ENCODE assay signal across 7 mouse cellular contexts in the genomic region with DNA sequence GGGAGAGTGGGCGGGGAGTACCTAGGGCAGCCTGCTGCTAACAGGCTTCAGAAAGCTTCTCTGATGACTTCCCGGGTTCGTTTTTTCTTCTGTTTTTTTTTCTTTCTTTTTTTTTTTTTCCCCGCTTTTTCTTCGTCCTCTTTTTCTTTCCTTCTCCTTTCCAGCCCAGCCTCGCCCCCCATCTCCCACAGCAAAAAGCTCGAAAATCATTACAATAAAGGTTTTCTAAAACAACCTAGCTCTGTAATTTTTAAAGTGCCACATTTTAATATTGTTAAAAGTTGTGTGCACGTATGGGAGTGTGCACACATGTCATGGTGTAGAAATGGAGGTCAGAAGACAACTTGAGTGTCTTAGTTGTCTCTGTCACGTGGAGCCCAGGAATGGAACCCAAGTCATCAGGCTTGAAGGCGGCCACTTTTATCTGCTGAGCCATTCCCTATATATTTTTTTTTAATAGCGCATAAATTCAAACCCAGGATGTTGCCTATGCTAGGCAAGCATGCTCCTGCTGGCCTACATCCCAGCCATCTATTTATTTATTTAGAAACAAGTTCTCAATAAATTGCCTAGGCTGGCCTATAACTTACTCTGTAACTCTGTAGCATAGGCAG. TPM values are rescaled to one million over a fixed set of nuclear protein-coding genes. Genes with fewer than 3 reads are reported as not detected.
DNase-seq lines count a peak whose midpoint lies in the region; ATAC-seq and TF ChIP-seq lines count a peak whose summit lies in the region.

No protein-coding gene starts in this region.

- H3K9ac ChIP-seq in lung, embryonic 15.5 days = peak overlapping the region; percentile 20; the same call in 1 of the 2 replicates

- TF ChIP-seq CTCF in embryonic fibroblast, embryonic 13.5 days (IDR thresholded peaks at IDR 0.05; ENCODE audit: borderline replicate concordance, insufficient read depth, low read length) = no peak
- TF ChIP-seq CTCF in olfactory bulb, adult 2 months (IDR thresholded peaks at IDR 0.05; ENCODE audit: insufficient read depth, low read depth, low read length) = no peak

- H3K27ac ChIP-seq in lung, embryonic 15.5 days = no peak overlapping the region
- H3K27ac ChIP-seq in embryonic fibroblast, embryonic 13.5 days (ENCODE audit: insufficient read depth, low read length) = no peak overlapping the region
- H3K27ac ChIP-seq in limb, embryonic 10.5 days = peak overlapping the region; percentile 84
- no peak overlapping the region; the same call in 1 of the 2 replicates for H3K27ac ChIP-seq in olfactory bulb, adult 2 months (ENCODE audit: insufficient read depth, low read depth, low read length)

- no peaks in the 10 kb centered on the region for H3K27me3 ChIP-seq in lung, embryonic 15.5 days
- H3K27me3 ChIP-seq in limb, embryonic 10.5 days (ENCODE audit: low read depth, poor library complexity, severe bottlenecking) = no peaks in the 10 kb centered on the region

- H3K9me3 ChIP-seq in lung, embryonic 15.5 days = no peaks in the 10 kb centered on the region
- H3K9me3 ChIP-seq in limb, embryonic 10.5 days (replicated peaks) = no peaks in the 10 kb centered on the region

- H3K4me1 ChIP-seq in lung, embryonic 15.5 days = peaks cover 12% of the 10 kb centered on the region
- peaks cover 1% of the 10 kb centered on the region; the same call in 1 of the 2 replicates for H3K4me1 ChIP-seq in embryonic fibroblast, embryonic 13.5 days (ENCODE audit: control insufficient read depth, insufficient read depth, low read length)
- H3K4me1 ChIP-seq in limb, embryonic 10.5 days = peaks cover 28% of the 10 kb centered on the region
- H3K4me1 ChIP-seq in olfactory bulb, adult 2 months (ENCODE audit: control insufficient read depth, insufficient read depth, low read length) = peaks cover 2% of the 10 kb centered on the region; the same call in 1 of the 2 replicates

- H3K36me3 ChIP-seq in lung, embryonic 15.5 days = no peaks in the 10 kb centered on the region; the same call in 1 of the 2 replicates
- peaks cover 14% of the 10 kb centered on the region for H3K36me3 ChIP-seq in limb, embryonic 10.5 days

- no peak for DNase-seq in lung, adult 18-20 months
- no peak for DNase-seq in limb, embryonic 10.5 days (ENCODE audit: low spot score)
- DNase-seq in right cerebral cortex, adult 18-20 months = no peak

- TF ChIP-seq POLR2A in embryonic fibroblast, embryonic 13.5 days (IDR thresholded peaks at IDR 0.05; ENCODE audit: low read depth, low read length) = no peak
- no peak for TF ChIP-seq POLR2A in olfactory bulb, adult 2 months (IDR thresholded peaks at IDR 0.05; ENCODE audit: insufficient read depth, low read depth, low read length)

- H3K4me3 ChIP-seq in lung, embryonic 15.5 days = peak overlapping the region; percentile 83
- H3K4me3 ChIP-seq in embryonic fibroblast, embryonic 13.5 days (ENCODE audit: insufficient read depth, low read length) = peak overlapping the region; percentile 7; the same call in 1 of the 2 replicates
- H3K4me3 ChIP-seq in limb, embryonic 10.5 days = peak overlapping the region; percentile 82
- peak overlapping the region; percentile 72 for H3K4me3 ChIP-seq in olfactory bulb, adult 2 months (ENCODE audit: insufficient read depth, low read depth, low read length)

- ATAC-seq in lung, embryonic 15.5 days (ENCODE audit: borderline replicate concordance, extremely low read depth, low FRiP score, low TSS enrichment) = no peak
- no peak for ATAC-seq in frontal cortex, adult (ENCODE audit: low TSS enrichment)

- H3K4me2 ChIP-seq in lung, embryonic 15.5 days = peak overlapping the region; percentile 66

- 18% methylated on average over 11 of the region's 11 CpGs for WGBS in lung, embryonic 15.5 days
- 25% methylated on average over 11 of the region's 11 CpGs for WGBS in limb, embryonic 10.5 days
- 17% methylated on average over 11 of the region's 11 CpGs for WGBS in olfactory bulb, adult 2 months

RNA-seq across cellular contexts. Expression of a gene that starts 0.4 kb away (rescaled TPM):
- polyA plus RNA-seq in lung, embryonic 15.5 days (2015; fragmentation: Nextera tagmentation; extraction: Ambion mirVana) = 148 and 149 TPM in 2 replicates
- 80.0 and 81.6 TPM in 2 replicates for polyA plus RNA-seq in embryonic fibroblast, embryonic 13.5 days (2011; ENCODE audit: insufficient read length, low read depth, missing spikeins)
- polyA plus RNA-seq in limb, embryonic 10.5 days (2016; fragmentation: Nextera tagmentation; extraction: Ambion mirVana) = 178 and 190 TPM in 2 replicates
- not detected in 2 replicates for polyA plus RNA-seq in olfactory bulb, adult 2 months (2012; ENCODE audit: insufficient read depth, insufficient read length, low replicate concordance, missing spikeins)

RNA-seq across cellular contexts. Expression of a gene that starts 29.8 kb away (rescaled TPM):
- polyA plus RNA-seq in lung, embryonic 15.5 days (2015; fragmentation: Nextera tagmentation; extraction: Ambion mirVana) = 18.6 and 19.1 TPM in 2 replicates
- 344 and 514 TPM in 2 replicates for polyA plus RNA-seq in embryonic fibroblast, embryonic 13.5 days (2011; ENCODE audit: insufficient read length, low read depth, missing spikeins)
- polyA plus RNA-seq in limb, embryonic 10.5 days (2016; fragmentation: Nextera tagmentation; extraction: Ambion mirVana) = 615 and 856 TPM in 2 replicates
- polyA plus RNA-seq in olfactory bulb, adult 2 months (2012; ENCODE audit: insufficient read depth, insufficient read length, low replicate concordance, missing spikeins) = not detected in 2 replicates

RNA-seq across cellular contexts. Expression of a gene that starts 36.1 kb away (rescaled TPM):
- 6.6 and 7.5 TPM in 2 replicates for polyA plus RNA-seq in lung, embryonic 15.5 days (2015; fragmentation: Nextera tagmentation; extraction: Ambion mirVana)
- polyA plus RNA-seq in embryonic fibroblast, embryonic 13.5 days (2011; ENCODE audit: insufficient read length, low read depth, missing spikeins) = 14.7 and 16.3 TPM in 2 replicates
- 2.7 and 2.9 TPM in 2 replicates for polyA plus RNA-seq in limb, embryonic 10.5 days (2016; fragmentation: Nextera tagmentation; extraction: Ambion mirVana)
- polyA plus RNA-seq in olfactory bulb, adult 2 months (2012; ENCODE audit: insufficient read depth, insufficient read length, low replicate concordance, missing spikeins) = not detected in 2 replicates

Comparison
In these comparisons a context has a peak if more than half of its experiments do, and no peak if none do; other contexts are left out.
1. H3K4me3 ChIP-seq: peak in every context shown above with its lines; median percentile 83 in lung, embryonic 15.5 days; 82 in limb, embryonic 10.5 days; 72 in olfactory bulb, adult 2 months; 7 in embryonic fibroblast, embryonic 13.5 days.
2. RNA of a gene that starts 0.4 kb away (polyA plus RNA-seq): 178 to 190 TPM in limb, embryonic 10.5 days, 148 to 149 TPM in lung, embryonic 15.5 days and 80.0 to 81.6 TPM in embryonic fibroblast, embryonic 13.5 days; not detected in olfactory bulb, adult 2 months; every median in the first group is over 10 times any median in the second.